Mouse (Mus musculus): ENCODE measurements around the gene Dohh. TPM values are rescaled to one million over a fixed set of nuclear protein-coding genes. Genes with fewer than 3 reads are reported as not detected.

Gene Dohh
- total and polyA plus RNA-seq, 3 experiments = 78.2 to 131 (median 81.7) TPM

DNA sequence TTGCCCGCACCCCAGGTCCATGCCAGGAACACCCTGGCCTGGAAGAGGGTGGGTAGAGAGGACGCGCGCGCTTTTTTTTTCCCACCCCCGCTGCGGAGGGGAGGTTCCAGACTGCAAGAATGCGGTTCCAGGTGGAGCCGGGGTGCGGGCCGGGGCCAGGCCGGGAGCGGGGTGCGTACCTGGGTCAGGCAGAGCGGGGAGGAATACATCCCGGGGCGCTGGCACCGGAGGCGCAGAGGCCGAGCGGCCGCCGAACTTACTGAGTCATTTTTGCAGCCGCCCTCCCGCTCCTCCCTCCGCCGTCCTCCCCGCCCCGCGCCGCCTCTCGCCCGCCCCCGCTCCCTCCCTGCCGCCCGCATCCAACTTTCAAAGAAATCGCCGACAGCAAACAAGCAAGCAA is 42.7 kb downstream of the Dohh start:
- no peak overlapping the region for H3K27ac ChIP-seq (ENCODE audit: insufficient read depth, low read depth)
- peak overlapping the region; percentile 52 to 71 (median 69) for H3K4me3 ChIP-seq (replicated peaks in 1 of 3; ENCODE audit: low read depth in 2 of 3, low read length in 2 of 3, poor library complexity in 1 of 3)
- dilution Hi-C loops (cut with MboI; ENCODE audit: extremely low pct_ligation_motif_present, extremely low pct_unique_long_range_greater_than_20kb, low sequenced_read_pairs) = no loop called here
- no peak for DNase-seq (ENCODE audit: extremely low read depth)
- H3K27me3 ChIP-seq (replicated peaks) = peaks cover 36% of the 10 kb centered on the region
- no peaks in the 10 kb centered on the region for H3K36me3 ChIP-seq (replicated peaks in 1 of 2; ENCODE audit: control insufficient read depth in 1 of 2, insufficient read depth in 1 of 2, low read length in 1 of 2)
- in situ Hi-C loops (cut with MboI; ENCODE audit: low pct_ligation_motif_present, low pct_unique_long_range_greater_than_20kb, low sequenced_read_pairs) = no loop called here
- no peaks in the 10 kb centered on the region for H3K9me3 ChIP-seq (replicated peaks; ENCODE audit: low read length)
- peak overlapping the region; percentile 76 for H3K4me2 ChIP-seq (ENCODE audit: insufficient read depth, low read depth, poor library complexity, severe bottlenecking)
- peaks cover 21% of the 10 kb centered on the region for H3K79me2 ChIP-seq (replicated peaks; ENCODE audit: control insufficient read depth, extremely low read depth, insufficient read depth, poor library complexity, severe bottlenecking)
- H3K4me1 ChIP-seq (ENCODE audit: control insufficient read depth in 1 of 2, insufficient read depth in 2 of 2) = peaks cover 28 to 46% of the 10 kb centered on the region in 2 experiments
- H3K9ac ChIP-seq (ENCODE audit: insufficient read depth, low read depth) = peak overlapping the region; percentile 83
- TF ChIP-seq IRF4 (IDR thresholded peaks at IDR 0.05; ENCODE audit: low read depth, low read length) (peak; percentile 44; the same call in 1 of the 2 replicates), TBP (conservative IDR thresholded peaks at IDR 0.05; ENCODE audit: low read depth, low read length) (no peak), UBTF (IDR thresholded peaks at IDR 0.05; ENCODE audit: low read depth, low read length) (no peak), ETS1 (conservative IDR thresholded peaks at IDR 0.05; ENCODE audit: low read depth, low read length) (no peak), POLR2A (IDR thresholded peaks at IDR 0.05; ENCODE audit: low read depth, low read length) (peak; percentile 49; the same call in 1 of the 2 replicates)

DNA sequence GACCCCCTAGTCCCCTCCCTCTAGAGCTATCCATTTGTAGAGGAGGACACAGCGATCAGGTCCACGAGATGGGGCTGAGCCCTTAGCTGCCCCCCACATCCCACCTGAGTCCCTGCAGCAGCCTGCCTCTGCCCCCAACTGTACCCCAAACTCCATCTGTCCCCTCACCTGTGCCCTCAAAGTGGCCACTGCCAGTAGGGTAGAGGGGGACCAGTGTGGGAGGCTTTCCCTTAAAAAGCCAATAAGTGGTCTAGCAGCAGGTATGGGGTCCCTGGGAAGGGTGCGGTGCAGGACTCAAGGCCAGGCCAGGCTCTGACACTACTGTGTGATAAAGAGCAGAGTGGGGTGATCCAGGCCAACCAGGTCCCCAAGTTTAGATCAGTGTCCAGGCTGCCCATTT is 43.1 kb downstream of the Dohh start:
- H3K9me3 ChIP-seq (replicated peaks; ENCODE audit: low read length) = no peaks in the 10 kb centered on the region
- H3K4me1 ChIP-seq (ENCODE audit: control insufficient read depth in 1 of 2, insufficient read depth in 2 of 2) = peaks cover 28 to 49% of the 10 kb centered on the region in 2 experiments
- H3K27me3 ChIP-seq (replicated peaks) = peaks cover 36% of the 10 kb centered on the region
- no peak for DNase-seq (ENCODE audit: extremely low read depth)
- peak overlapping the region; percentile 34; the same call in 1 of the 2 replicates for H3K4me2 ChIP-seq (ENCODE audit: insufficient read depth, low read depth, poor library complexity, severe bottlenecking)
- H3K36me3 ChIP-seq (replicated peaks in 1 of 2; ENCODE audit: control insufficient read depth in 1 of 2, insufficient read depth in 1 of 2, low read length in 1 of 2) = no peaks in the 10 kb centered on the region
- peak overlapping the region in 2 of 3 experiments; percentile 6 to 69 for H3K4me3 ChIP-seq (replicated peaks in 1 of 3; ENCODE audit: low read depth in 2 of 3, low read length in 2 of 3, poor library complexity in 1 of 3)
- no peak overlapping the region for H3K9ac ChIP-seq (ENCODE audit: insufficient read depth, low read depth)
- peaks cover 21% of the 10 kb centered on the region for H3K79me2 ChIP-seq (replicated peaks; ENCODE audit: control insufficient read depth, extremely low read depth, insufficient read depth, poor library complexity, severe bottlenecking)
- no peak overlapping the region for H3K27ac ChIP-seq (ENCODE audit: insufficient read depth, low read depth)
- in situ Hi-C loops (cut with MboI; ENCODE audit: low pct_ligation_motif_present, low pct_unique_long_range_greater_than_20kb, low sequenced_read_pairs) = no loop called here
- dilution Hi-C loops (cut with MboI; ENCODE audit: extremely low pct_ligation_motif_present, extremely low pct_unique_long_range_greater_than_20kb, low sequenced_read_pairs) = no loop called here
- TF ChIP-seq BHLHE40 (IDR thresholded peaks at IDR 0.05; ENCODE audit: low read depth, low read length) (no peak), ETS1 (conservative IDR thresholded peaks at IDR 0.05; ENCODE audit: low read depth, low read length) (no peak), EP300 (IDR thresholded peaks at IDR 0.05; ENCODE audit: low read length) (no peak), UBTF (IDR thresholded peaks at IDR 0.05; ENCODE audit: low read depth, low read length) (no peak), MXI1 (IDR thresholded peaks at IDR 0.05; ENCODE audit: low read depth, low read length) (no peak), SIN3A (IDR thresholded peaks at IDR 0.05; ENCODE audit: low read length) (no peak), RCOR1 (conservative IDR thresholded peaks at IDR 0.05; ENCODE audit: low read depth, low read length) (no peak), HCFC1 (IDR thresholded peaks at IDR 0.05; ENCODE audit: low read depth, low read length) (no peak), PAX5 (IDR thresholded peaks at IDR 0.05; ENCODE audit: low read length) (no peak), POLR2A (IDR thresholded peaks at IDR 0.05; ENCODE audit: low read depth, low read length) (no peak), E2F4 (IDR thresholded peaks at IDR 0.05; ENCODE audit: insufficient replicate concordance, low read depth, low read length) (no peak), RAD21 (IDR thresholded peaks at IDR 0.05; ENCODE audit: low read depth, low read length) (no peak), CHD1 (IDR thresholded peaks at IDR 0.05; ENCODE audit: low read depth, low read length) (no peak), ZC3H11A (IDR thresholded peaks at IDR 0.05; ENCODE audit: low read depth, low read length) (no peak), MYC (IDR thresholded peaks at IDR 0.05; ENCODE audit: low read depth, low read length) (no peak), GABPA (IDR thresholded peaks at IDR 0.05; ENCODE audit: insufficient replicate concordance, low read depth, low read length) (no peak)

All from CH12.LX (cell line).